Mouse (Mus musculus): ENCODE data around the gene Rassf5. TPM values are rescaled to one million over a fixed set of nuclear protein-coding genes. Genes with fewer than 3 reads are reported as not detected.
A peak's percentile ranks its signal among the peaks of the same experiment; 100 is the strongest.

Rassf5 gene
- polyA plus RNA-seq, 1 experiment from 2014 or later: 8.0 TPM

DNA sequence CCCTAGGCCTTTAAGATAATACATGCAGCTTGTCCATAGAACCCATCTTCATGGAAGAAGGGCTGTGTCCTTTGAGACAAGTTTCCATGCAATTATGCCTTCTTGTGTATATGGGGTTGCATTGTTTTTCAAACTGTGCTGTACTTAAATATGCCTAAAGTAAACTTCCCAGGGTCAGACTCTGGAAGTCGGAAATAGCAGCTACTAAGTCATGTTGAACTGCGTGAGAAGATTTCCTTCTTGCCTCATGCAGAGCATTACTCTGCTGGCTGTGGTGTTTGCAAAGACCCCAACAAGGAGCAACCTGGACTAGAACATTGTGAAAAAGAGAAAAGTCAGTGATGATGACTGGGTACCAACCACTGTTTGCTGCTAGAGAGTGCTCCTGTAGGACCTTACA, 21.7 kb downstream of the Rassf5 start:
- Histone ChIP-seq H3K4me3 (ENCODE audit: low read depth, low read length) (no peak overlapping the region), H3K36me3 (replicated peaks; ENCODE audit: insufficient read depth, low read length) (no peaks in the 10 kb centered on the region), H3K9ac (replicated peaks) (no peak overlapping the region), H3K9me3 (ENCODE audit: low read length) (no peaks in the 10 kb centered on the region), H3K4me2 (ENCODE audit: low read depth, low read length) (no peak overlapping the region), H3K27ac (ENCODE audit: low read depth) (no peak overlapping the region), H3K4me1 (ENCODE audit: insufficient read depth) (no peaks in the 10 kb centered on the region), H3K27me3 (ENCODE audit: insufficient read depth, low read length) (no peaks in the 10 kb centered on the region)
- WGBS (ENCODE audit: insufficient replicate concordance): 60% methylated on average over 2 of the region's 2 CpGs
- ATAC-seq (no peak), DNase-seq (no peak)
- TF ChIP-seq CTCF (IDR thresholded peaks at IDR 0.05; ENCODE audit: low read depth): no peak
- TF ChIP-seq EP300 (IDR thresholded peaks at IDR 0.05; ENCODE audit: low read depth): no peak

GRCm38 (mm10) chr1:131221822-131222590, 23.1 kb downstream of the Rassf5 start:
- 77% methylated on average over 13 of the region's 13 CpGs for WGBS (ENCODE audit: insufficient replicate concordance)
- H3K4me1 ChIP-seq (ENCODE audit: insufficient read depth): no peaks in the 10 kb centered on the region
- no peak overlapping the region for H3K4me2 ChIP-seq (ENCODE audit: low read depth, low read length)
- no peaks in the 10 kb centered on the region for H3K27me3 ChIP-seq (ENCODE audit: insufficient read depth, low read length)
- H3K9me3 ChIP-seq (ENCODE audit: low read length): no peaks in the 10 kb centered on the region
- no peak overlapping the region for H3K9ac ChIP-seq (replicated peaks)
- no peak overlapping the region for H3K27ac ChIP-seq (ENCODE audit: low read depth)
- no peaks in the 10 kb centered on the region for H3K36me3 ChIP-seq (replicated peaks; ENCODE audit: insufficient read depth, low read length)
- no peak overlapping the region for H3K4me3 ChIP-seq (ENCODE audit: low read depth, low read length)
- DNase-seq (no peak), ATAC-seq (no peak)
- TF ChIP-seq CTCF (IDR thresholded peaks at IDR 0.05; ENCODE audit: low read depth) (no peak), EP300 (IDR thresholded peaks at IDR 0.05; ENCODE audit: low read depth) (no peak)

DNA sequence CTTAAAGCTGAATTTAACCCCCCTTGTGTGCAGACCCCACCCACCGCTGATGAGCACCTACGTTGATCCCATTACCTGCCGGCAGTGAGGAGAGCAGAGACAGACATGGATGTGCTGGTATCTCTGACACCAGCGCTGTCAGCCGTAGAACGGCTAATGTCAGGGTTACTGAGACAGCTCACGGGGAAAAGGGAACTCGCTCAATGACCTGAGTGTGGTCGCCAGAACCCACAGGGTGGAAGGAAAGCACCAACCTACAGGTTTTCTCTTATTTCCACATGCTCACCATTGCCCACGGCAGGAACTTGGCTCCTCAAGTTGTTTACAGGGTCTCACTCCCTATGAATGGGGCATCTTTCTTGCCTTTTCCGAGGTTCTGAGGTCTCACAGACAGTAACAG, 26.1 kb downstream of the Rassf5 start:
- H3K27me3 ChIP-seq (ENCODE audit: insufficient read depth, low read length): no peaks in the 10 kb centered on the region
- H3K9ac ChIP-seq (replicated peaks): no peak overlapping the region
- TF ChIP-seq EP300 (IDR thresholded peaks at IDR 0.05; ENCODE audit: low read depth) (no peak), CTCF (IDR thresholded peaks at IDR 0.05; ENCODE audit: low read depth) (no peak)
- no peak overlapping the region for H3K27ac ChIP-seq (ENCODE audit: low read depth)
- ATAC-seq (no peak), DNase-seq (no peak)
- no peaks in the 10 kb centered on the region for H3K36me3 ChIP-seq (replicated peaks; ENCODE audit: insufficient read depth, low read length)
- WGBS (ENCODE audit: insufficient replicate concordance): 52% methylated on average over 11 of the region's 11 CpGs
- H3K4me3 ChIP-seq (ENCODE audit: low read depth, low read length): no peak overlapping the region
- H3K4me2 ChIP-seq (ENCODE audit: low read depth, low read length): no peak overlapping the region
- H3K4me1 ChIP-seq (ENCODE audit: insufficient read depth): no peaks in the 10 kb centered on the region
- H3K9me3 ChIP-seq (ENCODE audit: low read length): no peaks in the 10 kb centered on the region

GRCm38 (mm10) chr1:131213361-131213760, 31.7 kb downstream of the Rassf5 start:
- Histone ChIP-seq H3K9ac (replicated peaks) (no peak overlapping the region), H3K4me3 (ENCODE audit: low read depth, low read length) (no peak overlapping the region), H3K27ac (ENCODE audit: low read depth) (no peak overlapping the region), H3K4me2 (ENCODE audit: low read depth, low read length) (no peak overlapping the region), H3K36me3 (replicated peaks; ENCODE audit: insufficient read depth, low read length) (no peaks in the 10 kb centered on the region), H3K9me3 (ENCODE audit: low read length) (no peaks in the 10 kb centered on the region), H3K27me3 (ENCODE audit: insufficient read depth, low read length) (no peaks in the 10 kb centered on the region), H3K4me1 (ENCODE audit: insufficient read depth) (no peaks in the 10 kb centered on the region)
- ATAC-seq: no peak
- no peak for TF ChIP-seq EP300 (IDR thresholded peaks at IDR 0.05; ENCODE audit: low read depth)
- WGBS (ENCODE audit: insufficient replicate concordance): 67% methylated on average over 6 of the region's 6 CpGs
- no peak for DNase-seq

- Histone ChIP-seq H3K36me3 (replicated peaks; ENCODE audit: insufficient read depth, low read length) (no peaks in the 10 kb centered on the region), H3K27me3 (ENCODE audit: insufficient read depth, low read length) (no peaks in the 10 kb centered on the region), H3K4me2 (ENCODE audit: low read depth, low read length) (no peak overlapping the region), H3K9me3 (ENCODE audit: low read length) (no peaks in the 10 kb centered on the region), H3K9ac (replicated peaks) (no peak overlapping the region), H3K4me1 (ENCODE audit: insufficient read depth) (no peaks in the 10 kb centered on the region), H3K27ac (ENCODE audit: low read depth) (no peak overlapping the region), H3K4me3 (ENCODE audit: low read depth, low read length) (no peak overlapping the region)
- DNase-seq (no peak), ATAC-seq (no peak)
- TF ChIP-seq EP300 (IDR thresholded peaks at IDR 0.05; ENCODE audit: low read depth) (no peak), CTCF (IDR thresholded peaks at IDR 0.05; ENCODE audit: low read depth) (no peak)
- WGBS (ENCODE audit: insufficient replicate concordance): 54% methylated on average over 5 of the region's 5 CpGs
Observed at GRCm38 (mm10) chr1:131212956-131213355, 32.1 kb downstream of the Rassf5 start.

GRCm38 (mm10) chr1:131211655-131212054, 33.4 kb downstream of the Rassf5 start:
- Histone ChIP-seq H3K9me3 (ENCODE audit: low read length) (no peaks in the 10 kb centered on the region), H3K36me3 (replicated peaks; ENCODE audit: insufficient read depth, low read length) (no peaks in the 10 kb centered on the region), H3K4me1 (ENCODE audit: insufficient read depth) (no peaks in the 10 kb centered on the region), H3K9ac (replicated peaks) (peak overlapping the region; percentile 46; the same call in 1 of the 2 replicates), H3K4me3 (ENCODE audit: low read depth, low read length) (no peak overlapping the region), H3K4me2 (ENCODE audit: low read depth, low read length) (peak overlapping the region; percentile 50), H3K27me3 (ENCODE audit: insufficient read depth, low read length) (no peaks in the 10 kb centered on the region), H3K27ac (ENCODE audit: low read depth) (no peak overlapping the region)
- ATAC-seq: peak; percentile 61; the same call in 1 of the 2 replicates
- no peak for TF ChIP-seq CTCF (IDR thresholded peaks at IDR 0.05; ENCODE audit: low read depth)
- TF ChIP-seq EP300 (IDR thresholded peaks at IDR 0.05; ENCODE audit: low read depth): no peak
- DNase-seq: no peak
- WGBS (ENCODE audit: insufficient replicate concordance): 59% methylated on average over 1 of the region's 1 CpGs
